Mouse (Mus musculus): ENCODE results near the gene Kcne1l. TPM values are rescaled to one million over a fixed set of nuclear protein-coding genes. Genes with fewer than 3 reads are reported as not detected.

The Kcne1l gene
- polyA plus RNA-seq, 1 experiment from 2014 or later, result 43.7 TPM

DNA sequence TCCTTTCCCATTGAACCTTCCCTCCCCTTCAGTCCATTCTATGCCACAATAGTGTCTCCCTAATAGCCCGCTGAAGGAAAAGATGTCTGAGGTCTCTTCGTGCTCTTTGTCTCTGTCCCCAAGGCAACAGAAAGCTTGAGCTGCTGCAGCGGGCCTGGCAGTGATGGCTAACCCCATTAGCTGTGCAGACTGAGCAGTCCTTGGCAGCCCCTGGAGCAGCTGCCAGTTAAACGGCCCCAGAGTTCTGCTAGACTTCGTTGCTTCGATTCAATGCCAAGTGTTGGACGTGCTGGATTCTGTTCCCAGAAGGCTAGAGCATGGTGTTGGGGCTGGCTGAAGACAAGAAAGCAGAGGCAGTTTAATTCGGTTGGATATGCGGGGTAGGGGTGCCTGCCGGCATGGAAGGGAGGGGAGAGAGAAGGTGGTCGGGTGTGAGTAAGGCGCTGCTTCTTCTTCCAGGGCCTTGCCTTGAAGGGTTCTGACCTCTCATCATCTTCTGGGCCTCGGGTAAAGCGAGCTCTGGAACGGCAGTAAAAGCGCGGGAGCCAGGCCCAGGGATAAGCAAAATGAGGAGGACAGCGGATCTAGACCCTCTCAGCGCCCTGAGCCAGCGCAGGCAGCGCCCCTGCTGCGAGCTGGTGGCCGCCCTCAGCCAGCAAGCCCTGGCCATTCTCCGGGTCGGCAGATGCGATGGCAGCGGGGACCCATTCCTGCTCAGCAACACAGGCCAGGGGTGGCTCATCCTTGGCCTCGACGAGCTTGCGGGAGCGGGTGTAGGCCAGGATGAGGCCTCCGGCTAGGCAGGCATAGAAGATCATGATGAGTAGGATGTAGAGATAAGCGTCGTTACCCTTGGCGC lies 855 bp downstream of the Kcne1l start:
- peak overlapping the region; percentile 17; the same call in 1 of the 2 replicates for H3K4me3 ChIP-seq (ENCODE audit: low read depth, low read length)
- H3K9ac ChIP-seq (replicated peaks; ENCODE audit: low read depth, low read length), result peak overlapping the region; percentile 34; the same call in 1 of the 2 replicates
- peak overlapping the region; percentile 32 for H3K4me2 ChIP-seq (ENCODE audit: low read depth, low read length)
- WGBS, result 23% methylated on average over 35 of the region's 35 CpGs
- ATAC-seq (ENCODE audit: low read depth), result peak; percentile 85
- H3K27me3 ChIP-seq (ENCODE audit: control insufficient read depth, insufficient read depth, low read length), result no peaks in the 10 kb centered on the region
- H3K4me1 ChIP-seq (ENCODE audit: control insufficient read depth, insufficient read depth, low read length), result no peaks in the 10 kb centered on the region
- H3K27ac ChIP-seq (ENCODE audit: low read depth, low read length), result peak overlapping the region; percentile 48
- no peaks in the 10 kb centered on the region for H3K36me3 ChIP-seq (ENCODE audit: control insufficient read depth, insufficient read depth, low read length)
- H3K9me3 ChIP-seq (ENCODE audit: control insufficient read depth, low read length), result no peaks in the 10 kb centered on the region

DNA sequence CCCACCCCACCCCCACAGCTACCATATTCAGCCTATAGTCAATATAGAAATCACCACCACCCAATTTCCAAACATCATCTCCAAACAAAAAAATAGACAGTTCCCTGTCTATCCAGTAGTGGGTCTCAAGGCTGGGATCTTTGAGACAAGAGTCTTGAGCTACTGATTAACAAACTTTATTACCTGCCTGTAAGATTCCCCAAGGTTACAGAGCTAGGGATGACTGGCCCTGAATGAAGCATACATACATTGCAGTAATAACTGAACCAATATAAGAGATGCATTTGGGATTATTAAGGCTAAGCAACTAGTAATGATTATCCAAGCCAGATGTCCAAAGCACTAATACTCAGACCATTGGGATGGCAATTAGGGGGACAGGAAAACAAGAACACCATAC lies 1.5 kb downstream of the Kcne1l start:
- H3K36me3 ChIP-seq (ENCODE audit: control insufficient read depth, insufficient read depth, low read length), result no peaks in the 10 kb centered on the region
- H3K27ac ChIP-seq (ENCODE audit: low read depth, low read length), result no peak overlapping the region
- no peak overlapping the region for H3K4me3 ChIP-seq (ENCODE audit: low read depth, low read length)
- no peak overlapping the region for H3K9ac ChIP-seq (replicated peaks; ENCODE audit: low read depth, low read length)
- ATAC-seq (ENCODE audit: low read depth), result no peak
- no peaks in the 10 kb centered on the region for H3K4me1 ChIP-seq (ENCODE audit: control insufficient read depth, insufficient read depth, low read length)
- no peaks in the 10 kb centered on the region for H3K9me3 ChIP-seq (ENCODE audit: control insufficient read depth, low read length)
- no peak overlapping the region for H3K4me2 ChIP-seq (ENCODE audit: low read depth, low read length)
- H3K27me3 ChIP-seq (ENCODE audit: control insufficient read depth, insufficient read depth, low read length), result no peaks in the 10 kb centered on the region

DNA sequence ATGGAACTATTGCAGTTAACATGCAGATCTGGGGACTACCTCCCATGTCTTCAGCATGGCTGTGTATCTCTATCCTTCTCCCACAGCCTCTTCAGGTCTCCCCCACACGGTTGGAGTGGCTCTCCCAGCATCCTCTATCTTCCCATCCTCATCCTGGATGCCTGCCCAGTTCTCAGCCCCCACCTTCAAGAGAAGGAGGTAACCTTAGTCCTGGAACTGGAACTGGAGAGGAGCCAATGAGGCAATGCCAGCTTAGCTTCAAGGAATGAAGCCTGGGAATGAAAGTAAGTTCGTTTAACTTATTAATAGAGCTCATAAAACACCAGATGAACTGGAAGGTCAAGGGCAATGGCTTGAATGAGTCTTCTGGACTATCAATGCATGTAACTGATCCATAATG lies 2.6 kb downstream of the Kcne1l start:
- Histone ChIP-seq H3K4me3 (ENCODE audit: low read depth, low read length) (no peak overlapping the region), H3K27ac (ENCODE audit: low read depth, low read length) (no peak overlapping the region), H3K36me3 (ENCODE audit: control insufficient read depth, insufficient read depth, low read length) (no peaks in the 10 kb centered on the region), H3K4me2 (ENCODE audit: low read depth, low read length) (no peak overlapping the region), H3K9ac (replicated peaks; ENCODE audit: low read depth, low read length) (no peak overlapping the region), H3K27me3 (ENCODE audit: control insufficient read depth, insufficient read depth, low read length) (no peaks in the 10 kb centered on the region), H3K4me1 (ENCODE audit: control insufficient read depth, insufficient read depth, low read length) (no peaks in the 10 kb centered on the region), H3K9me3 (ENCODE audit: control insufficient read depth, low read length) (no peaks in the 10 kb centered on the region)
- WGBS, result 49% methylated on average over 2 of the region's 2 CpGs
- ATAC-seq (ENCODE audit: low read depth), result no peak

DNA sequence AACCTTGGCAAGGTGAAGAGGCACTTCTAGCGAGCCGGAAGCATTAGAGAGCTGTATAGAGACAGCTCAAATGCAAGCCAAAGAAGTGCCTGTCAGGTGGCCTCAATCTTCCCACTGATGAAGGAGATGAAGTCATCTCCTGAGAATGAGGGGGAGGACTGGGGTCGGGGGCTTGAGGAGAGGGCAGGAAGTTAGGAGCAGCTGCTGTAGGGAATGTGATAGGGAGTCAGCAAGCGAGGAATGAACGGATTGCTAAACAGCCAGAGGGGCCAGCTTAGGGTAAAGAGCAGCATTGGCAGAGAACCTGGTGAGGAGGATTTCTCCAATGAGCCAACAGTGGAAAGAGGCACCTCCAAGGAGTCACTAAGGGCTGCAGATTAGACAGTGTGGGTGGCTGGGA lies 20.2 kb downstream of the Kcne1l start:
- Histone ChIP-seq H3K9me3 (ENCODE audit: control insufficient read depth, low read length) (no peaks in the 10 kb centered on the region), H3K27me3 (ENCODE audit: control insufficient read depth, insufficient read depth, low read length) (no peaks in the 10 kb centered on the region), H3K4me1 (ENCODE audit: control insufficient read depth, insufficient read depth, low read length) (no peaks in the 10 kb centered on the region), H3K4me2 (ENCODE audit: low read depth, low read length) (no peak overlapping the region), H3K36me3 (ENCODE audit: control insufficient read depth, insufficient read depth, low read length) (no peaks in the 10 kb centered on the region), H3K9ac (replicated peaks; ENCODE audit: low read depth, low read length) (no peak overlapping the region), H3K4me3 (ENCODE audit: low read depth, low read length) (no peak overlapping the region), H3K27ac (ENCODE audit: low read depth, low read length) (no peak overlapping the region)
- WGBS, result 70% methylated on average over 5 of the region's 5 CpGs
- no peak for ATAC-seq (ENCODE audit: low read depth)

DNA sequence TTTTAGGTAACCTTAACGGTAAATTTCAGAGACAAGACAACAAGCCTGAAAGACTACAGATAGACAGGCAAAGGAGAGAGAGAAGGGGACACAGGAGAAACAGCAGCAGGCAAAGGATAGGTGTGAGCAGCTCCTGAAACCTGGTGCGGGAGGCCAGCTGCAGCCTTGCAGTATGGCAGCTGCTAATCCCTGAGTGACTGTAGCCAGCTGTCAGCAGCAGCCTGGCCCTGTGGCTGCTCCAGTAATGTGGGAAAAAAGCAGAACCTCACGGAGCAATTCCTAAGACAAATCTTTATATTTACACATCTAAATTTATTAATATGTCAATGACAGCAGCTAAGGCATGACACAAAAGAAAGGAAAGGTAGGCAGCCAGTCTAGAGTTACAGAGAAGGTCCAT lies 29.5 kb downstream of the Kcne1l start:
- Histone ChIP-seq H3K36me3 (ENCODE audit: control insufficient read depth, insufficient read depth, low read length) (no peaks in the 10 kb centered on the region), H3K27ac (ENCODE audit: low read depth, low read length) (no peak overlapping the region), H3K27me3 (ENCODE audit: control insufficient read depth, insufficient read depth, low read length) (no peaks in the 10 kb centered on the region), H3K4me2 (ENCODE audit: low read depth, low read length) (no peak overlapping the region), H3K9me3 (ENCODE audit: control insufficient read depth, low read length) (no peaks in the 10 kb centered on the region), H3K4me3 (ENCODE audit: low read depth, low read length) (no peak overlapping the region), H3K9ac (replicated peaks; ENCODE audit: low read depth, low read length) (no peak overlapping the region), H3K4me1 (ENCODE audit: control insufficient read depth, insufficient read depth, low read length) (no peaks in the 10 kb centered on the region)
- no peak for ATAC-seq (ENCODE audit: low read depth)
- WGBS, result 61% methylated on average over 3 of the region's 3 CpGs

DNA sequence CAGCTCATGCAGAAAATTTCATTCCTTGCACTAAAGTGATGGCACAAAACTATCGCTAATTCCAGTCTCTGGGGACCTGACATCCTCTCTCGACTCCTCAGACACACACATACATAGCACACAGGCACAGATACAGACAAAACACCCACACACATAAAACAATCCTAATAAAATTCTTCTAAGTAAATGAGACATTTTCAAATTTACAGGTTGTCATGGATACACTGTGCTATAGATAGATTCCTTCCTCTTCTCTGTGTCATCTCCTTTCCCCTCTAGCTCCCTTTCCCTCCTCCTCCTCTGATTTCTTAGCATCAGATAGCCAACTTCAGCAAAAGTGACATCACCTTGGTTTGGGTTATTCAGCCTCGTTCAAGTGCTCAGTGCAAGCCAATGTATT lies 30.1 kb downstream of the Kcne1l start:
- WGBS, result 66% methylated on average over 3 of the region's 3 CpGs
- ATAC-seq (ENCODE audit: low read depth), result no peak

More for the DNA sequence above, 30.1 kb downstream of the Kcne1l start:
- no peaks in the 10 kb centered on the region for H3K4me1 ChIP-seq (ENCODE audit: control insufficient read depth, insufficient read depth, low read length)
- H3K9ac ChIP-seq (replicated peaks; ENCODE audit: low read depth, low read length), result no peak overlapping the region
- H3K36me3 ChIP-seq (ENCODE audit: control insufficient read depth, insufficient read depth, low read length), result no peaks in the 10 kb centered on the region
- no peaks in the 10 kb centered on the region for H3K27me3 ChIP-seq (ENCODE audit: control insufficient read depth, insufficient read depth, low read length)
- H3K4me2 ChIP-seq (ENCODE audit: low read depth, low read length), result no peak overlapping the region
- H3K27ac ChIP-seq (ENCODE audit: low read depth, low read length), result no peak overlapping the region
- H3K9me3 ChIP-seq (ENCODE audit: control insufficient read depth, low read length), result no peaks in the 10 kb centered on the region
- no peak overlapping the region for H3K4me3 ChIP-seq (ENCODE audit: low read depth, low read length)

Other genes starting within 250 kb of the Kcne1l start
- gene Gucy2f, start 109.4 kb downstream of the Kcne1l start, polyA plus RNA-seq (2014; fragmentation: Nextera tagmentation; extraction: Ambion mirVana), result 0.04 and 0.06 TPM in 2 replicates
- 20.9 and 26.1 TPM in 2 replicates for gene Nxt2, start 79.5 kb downstream of the Kcne1l start, polyA plus RNA-seq (2014; fragmentation: Nextera tagmentation; extraction: Ambion mirVana)
- gene Acsl4, start 84.2 kb upstream of the Kcne1l start, polyA plus RNA-seq (2014; fragmentation: Nextera tagmentation; extraction: Ambion mirVana), result 35.2 and 38.6 TPM in 2 replicates